Mouse (Mus musculus) embryonic stem cell, embryonic (primary cell): Measurements from ENCODE around the gene Arhgef17.

ENCODE experiments used
- CTCF ChIA-PET, 4 experiments: fragments of 300-600 bp in 2 of 4; fragments of 350-600 bp in 2 of 4; sonication (Branson Sonifier 250); formaldehyde crosslinking; loops; one replicate each; lab custom pipeline; 2022; ENCODE audit warnings: inconsistent platforms in 2 of 4; lab: Charles Lee
- POLR2A ChIA-PET, 4 experiments: fragments of 300-600 bp in 2 of 4; fragments of 350-600 bp in 2 of 4; sonication (Branson Sonifier 250); formaldehyde crosslinking; loops; one replicate each; lab custom pipeline; 2022; ENCODE audit warnings: antibody characterized with exemption in 4 of 4, inconsistent platforms in 1 of 4; lab: Charles Lee

The Arhgef17 gene

DNA sequence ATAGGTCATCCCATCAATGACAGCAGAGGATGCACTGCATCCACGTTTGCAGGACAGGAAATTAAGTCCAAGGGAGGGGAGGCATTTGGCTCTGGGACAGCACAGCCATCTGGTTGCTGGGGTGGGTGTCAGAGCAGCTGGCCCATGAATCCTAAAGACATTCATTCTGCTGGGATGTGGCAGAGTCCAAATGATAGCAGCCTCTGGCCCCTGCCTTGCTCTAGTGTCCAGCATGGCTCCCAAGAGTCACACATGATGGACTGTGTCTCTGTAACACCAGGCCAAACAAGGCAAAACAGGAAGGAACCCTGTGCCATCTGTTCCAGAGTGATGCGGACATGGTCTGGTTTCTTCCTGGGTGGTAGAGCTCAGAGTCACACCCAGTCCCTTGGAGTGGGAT is 20.0 kb upstream of the Arhgef17 start:
- ChIA-PET CTCF (interaction anchor here in 1 of 4 experiments (1.4 to 2.1 kb wide), 2 partner anchors 10 to 13 kb away, joined by 3 to 8 read pairs; no protein-coding TSS in a partner anchor), POLR2A (no interaction called here)

DNA sequence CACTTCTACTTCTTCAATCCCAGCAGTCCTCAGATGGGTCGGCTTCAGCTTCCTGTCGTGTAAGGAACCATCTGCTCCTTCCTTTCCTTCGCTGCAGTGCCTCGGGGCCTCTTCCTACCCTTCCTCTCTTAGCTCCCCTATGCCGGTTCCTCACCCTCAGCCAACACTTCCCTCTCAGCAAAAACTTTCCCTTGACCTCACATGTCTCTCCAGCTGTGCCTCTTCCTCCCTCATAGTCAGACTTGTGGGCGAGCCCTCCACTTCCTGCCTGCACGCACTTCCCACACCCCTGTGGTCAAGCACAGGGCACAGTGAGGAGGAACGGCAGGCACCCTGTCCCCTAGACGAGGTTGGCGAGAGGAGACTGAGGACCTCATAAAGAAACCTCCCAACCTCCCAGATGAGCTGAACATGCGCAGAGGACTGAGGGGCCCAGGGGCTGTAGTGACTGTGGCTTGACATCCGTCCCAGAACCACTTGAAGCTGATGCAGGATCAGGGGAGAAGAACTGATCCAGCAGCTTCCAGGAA is 18.6 kb upstream of the Arhgef17 start:
- POLR2A ChIA-PET = interaction anchor here in 2 of 4 experiments (0.7 to 1.0 kb wide), 2 partner anchors 8 to 71 kb away, joined by 3 read pairs; no protein-coding TSS in a partner anchor
- CTCF ChIA-PET = interaction anchor here in 2 of 4 experiments (0.7 to 1.7 kb wide), 5 partner anchors 8 to 57 kb away, joined by 3 to 5 read pairs (median 3); no protein-coding TSS in a partner anchor

GRCm38 (mm10) chr7:100950031-100950430 is 18.1 kb upstream of the Arhgef17 start:
- ChIA-PET CTCF (interaction anchor here in 3 of 4 experiments (0.7 to 1.7 kb wide), 5 partner anchors 8 to 102 kb away, joined by 3 to 4 read pairs (median 3); no protein-coding TSS in a partner anchor), POLR2A (interaction anchor here in 1 of 4 experiments (1.0 kb wide), 1 partner anchor 8 kb away, joined by 3 read pairs; no protein-coding TSS in a partner anchor)

GRCm38 (mm10) chr7:100944738-100945137 is 12.8 kb upstream of the Arhgef17 start:
- ChIA-PET POLR2A (interaction anchor here (0.6 to 4.7 kb wide), 26 partner anchors 9 to 449 kb away, joined by 3 to 34 read pairs (median 5); partner anchors contain the start of genes Arhgef17 (in 2 of the 4) and Fam168a (in 1 of the 4)), CTCF (interaction anchor here (0.6 to 4.5 kb wide), 18 partner anchors 14 to 668 kb away, joined by 3 to 27 read pairs (median 4); partner anchors contain the start of gene P2ry6 (in 1 of the 4))

DNA sequence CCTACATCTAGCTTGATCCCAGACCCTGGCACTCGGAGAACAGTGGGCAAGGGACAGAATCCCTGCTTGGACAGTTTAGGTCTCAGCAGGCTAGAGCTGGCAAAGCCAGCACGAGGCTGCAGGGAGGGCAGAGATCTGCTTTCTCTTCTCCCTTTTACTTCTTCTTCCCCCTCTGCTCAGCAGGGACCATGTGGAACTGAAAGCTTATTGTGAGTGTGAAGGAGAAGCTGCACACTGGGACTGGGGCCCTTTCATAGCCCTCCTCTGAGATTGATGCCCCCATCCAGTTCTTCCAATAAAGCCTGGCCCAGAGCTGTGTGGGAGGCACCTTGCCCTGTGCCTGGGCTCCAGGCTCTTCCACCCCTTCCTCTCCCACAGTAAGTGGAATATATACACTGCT is 12.4 kb upstream of the Arhgef17 start:
- CTCF ChIA-PET = interaction anchor here (0.5 to 4.5 kb wide), 28 partner anchors 9 to 513 kb away, joined by 3 to 27 read pairs (median 4); partner anchors contain the start of gene P2ry6 (in 1 of the 4)
- POLR2A ChIA-PET = interaction anchor here (0.6 to 4.7 kb wide), 28 partner anchors 9 to 450 kb away, joined by 3 to 34 read pairs (median 4); partner anchors contain the start of genes Arhgef17 (in 2 of the 4), Relt (in 2 of the 4) and Fam168a (in 1 of the 4)

DNA sequence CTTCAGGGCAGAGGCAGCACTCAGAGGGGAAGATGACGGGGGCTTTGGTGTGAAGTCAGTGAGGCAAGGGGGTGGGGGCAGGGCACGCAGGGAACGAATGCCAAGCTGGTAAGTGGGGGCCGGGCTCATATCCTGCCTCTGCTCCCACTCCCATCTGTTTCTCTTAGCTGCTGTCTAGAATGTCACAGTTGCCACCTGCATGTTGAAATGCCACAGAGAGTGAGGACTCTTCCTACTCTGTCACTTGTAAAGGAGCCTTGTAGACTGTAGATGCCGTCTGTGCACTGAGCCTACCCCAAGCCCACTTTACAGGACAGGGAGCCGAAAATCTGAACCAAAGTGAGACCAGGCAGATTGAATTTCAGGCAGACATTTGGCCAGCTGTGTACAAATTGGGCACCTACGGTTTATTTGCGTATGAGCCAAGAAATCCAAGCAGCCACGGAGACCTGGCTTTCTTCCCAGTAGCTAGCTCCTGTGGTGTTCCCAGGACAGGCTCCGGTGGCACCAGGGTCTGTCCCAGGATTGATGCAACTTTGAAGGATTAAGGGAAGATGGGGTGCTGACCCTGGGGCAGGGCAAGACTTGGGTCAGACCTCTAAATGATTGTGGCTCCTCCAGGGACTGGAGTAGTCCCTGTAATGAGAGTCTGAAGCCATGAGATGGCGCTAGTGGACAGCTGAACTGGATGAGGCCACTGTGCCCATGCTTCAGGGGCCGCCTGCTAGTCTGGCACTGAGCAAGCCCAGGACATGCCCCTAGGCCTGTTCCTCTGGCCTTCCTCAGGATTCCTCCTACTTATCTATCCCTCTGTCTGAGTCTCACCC is 11.1 kb upstream of the Arhgef17 start:
- ChIA-PET CTCF (interaction anchor here (0.5 to 4.5 kb wide), 24 partner anchors 8 to 1300 kb away, joined by 3 to 27 read pairs (median 4); partner anchors contain the start of gene Arhgef17 (in 1 of the 4)), POLR2A (interaction anchor here (0.9 to 4.7 kb wide), 20 partner anchors 8 to 258 kb away, joined by 3 to 34 read pairs (median 5); partner anchors contain the start of genes Arhgef17 (in 2 of the 4) and Fam168a (in 1 of the 4))

GRCm38 (mm10) chr7:100941169-100941568 is 9.3 kb upstream of the Arhgef17 start:
- ChIA-PET CTCF (interaction anchor here (0.5 to 4.5 kb wide), 25 partner anchors 9 to 1272 kb away, joined by 3 to 27 read pairs (median 3); no protein-coding TSS in a partner anchor), POLR2A (interaction anchor here in 3 of 4 experiments (0.6 to 1.9 kb wide), 8 partner anchors 9 to 941 kb away, joined by 3 to 17 read pairs (median 4); partner anchors contain the start of gene Arhgef17 (in 2 of the 3))

DNA sequence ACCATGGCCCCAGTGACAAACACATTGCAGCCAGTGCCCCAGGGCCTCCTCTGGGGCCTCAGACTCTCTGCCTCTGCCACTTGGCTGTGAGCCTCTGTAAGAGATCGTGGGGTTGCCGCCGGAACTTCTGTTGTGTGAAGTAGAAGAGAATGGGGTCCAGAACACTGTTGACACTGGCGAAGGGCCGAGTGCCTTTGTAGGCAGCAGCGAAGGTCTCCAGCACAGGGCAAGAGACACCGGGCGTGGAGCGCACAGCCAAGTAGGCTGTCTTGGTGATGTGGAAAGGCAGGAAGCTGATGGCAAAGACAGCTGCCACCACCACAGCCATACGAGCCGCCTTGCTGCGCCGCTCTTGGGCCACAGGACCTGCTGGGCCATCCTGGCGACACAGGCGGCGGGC is 6.2 kb upstream of the Arhgef17 start:
- POLR2A ChIA-PET = interaction anchor here in 3 of 4 experiments (0.5 to 1.7 kb wide), 5 partner anchors 22 to 96 kb away, joined by 3 to 5 read pairs (median 4); no protein-coding TSS in a partner anchor
- CTCF ChIA-PET = interaction anchor here in 2 of 4 experiments (0.6 to 1.6 kb wide), 7 partner anchors 13 to 364 kb away, joined by 3 to 6 read pairs (median 3); partner anchors contain the start of gene Atg16l2 (in 1 of the 2)

GRCm38 (mm10) chr7:100937481-100937880 is 5.6 kb upstream of the Arhgef17 start:
- ChIA-PET CTCF (interaction anchor here in 3 of 4 experiments (0.7 to 1.3 kb wide), 4 partner anchors 12 to 49 kb away, joined by 3 to 6 read pairs (median 4); no protein-coding TSS in a partner anchor), POLR2A (interaction anchor here (0.6 to 1.7 kb wide), 8 partner anchors 23 to 369 kb away, joined by 3 to 8 read pairs (median 4); no protein-coding TSS in a partner anchor)

GRCm38 (mm10) chr7:100933520-100933919 is 1.6 kb upstream of the Arhgef17 start:
- ChIA-PET CTCF (interaction anchor here in 2 of 4 experiments (0.6 to 5.4 kb wide), 4 partner anchors 9 to 51 kb away, joined by 3 to 39 read pairs (median 4); no protein-coding TSS in a partner anchor), POLR2A (interaction anchor here in 2 of 4 experiments (1.0 to 4.1 kb wide), 6 partner anchors 9 to 118 kb away, joined by 3 to 32 read pairs (median 4); no protein-coding TSS in a partner anchor)

DNA sequence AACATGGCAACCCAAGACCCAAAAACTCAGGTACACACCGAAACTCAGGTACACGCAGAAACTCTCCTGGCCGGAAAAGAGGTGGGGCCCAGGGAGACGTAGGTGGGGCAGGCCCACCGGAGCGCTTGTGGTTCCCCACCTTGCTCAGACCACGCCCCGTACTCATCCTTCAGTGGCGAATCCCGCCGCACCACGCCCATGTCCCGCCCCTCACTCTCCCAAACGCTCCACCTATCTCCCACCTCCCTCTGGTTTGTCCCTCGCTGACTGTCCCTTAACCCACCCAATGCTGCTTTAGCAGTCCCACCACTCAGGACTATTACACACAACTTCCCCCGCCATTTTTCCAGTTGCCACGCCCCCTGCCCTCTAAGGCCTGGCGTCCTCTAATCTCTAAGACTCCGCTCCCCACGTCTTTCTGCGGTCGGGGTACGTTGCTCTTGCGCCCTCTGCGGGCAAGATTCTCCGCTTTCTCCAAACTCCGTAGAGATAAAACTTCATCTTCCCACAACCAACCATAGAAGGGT is 637 bp upstream of the Arhgef17 start:
- ChIA-PET POLR2A (interaction anchor here in 3 of 4 experiments (0.6 to 4.1 kb wide), 35 partner anchors 8 to 437 kb away, joined by 3 to 44 read pairs (median 4); partner anchors contain the start of genes Relt (in 3 of the 3) and Fam168a (in 1 of the 3)), CTCF (interaction anchor here in 3 of 4 experiments (0.8 to 5.4 kb wide), 9 partner anchors 9 to 363 kb away, joined by 3 to 39 read pairs (median 5); no protein-coding TSS in a partner anchor)

DNA sequence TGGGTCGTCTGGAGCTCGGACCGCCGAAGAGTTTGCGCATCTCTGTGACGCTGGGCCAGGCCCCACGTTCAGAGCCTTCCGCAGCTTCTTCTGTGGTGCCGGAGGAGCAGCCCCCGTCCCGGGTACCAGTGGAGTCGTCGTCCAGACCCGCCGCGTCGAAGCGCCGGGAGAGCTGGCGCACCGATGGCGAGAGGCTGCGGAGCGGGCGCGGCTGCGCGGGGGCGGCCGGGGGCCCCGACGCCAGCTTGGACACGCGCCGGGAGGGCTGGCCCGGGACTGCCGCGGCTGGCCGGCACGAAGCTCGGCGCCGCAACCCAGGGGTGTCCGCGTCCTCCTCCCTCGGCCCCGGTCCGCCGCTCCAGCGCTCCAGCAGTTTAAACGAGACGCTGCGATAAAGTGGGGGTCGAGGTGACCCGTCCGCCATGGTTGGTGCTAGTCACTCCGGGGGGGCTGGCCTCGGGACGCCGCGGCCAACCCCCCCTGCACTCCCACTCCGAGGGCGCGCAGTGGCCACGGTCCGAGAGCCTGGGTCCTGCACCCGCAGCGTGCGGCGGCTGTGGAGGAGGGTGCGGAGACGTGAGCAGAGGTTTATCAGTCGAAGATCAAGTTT is 486 bp downstream of the Arhgef17 start:
- CTCF ChIA-PET = interaction anchor here (0.6 to 5.4 kb wide), 14 partner anchors 11 to 1467 kb away, joined by 3 to 39 read pairs (median 4); no protein-coding TSS in a partner anchor
- POLR2A ChIA-PET = interaction anchor here (0.5 to 4.1 kb wide), 57 partner anchors 8 to 1073 kb away, joined by 3 to 44 read pairs (median 4); partner anchors contain the start of genes Relt (in 3 of the 4), Atg16l2 (in 1 of the 4) and Fam168a (in 1 of the 4)

DNA sequence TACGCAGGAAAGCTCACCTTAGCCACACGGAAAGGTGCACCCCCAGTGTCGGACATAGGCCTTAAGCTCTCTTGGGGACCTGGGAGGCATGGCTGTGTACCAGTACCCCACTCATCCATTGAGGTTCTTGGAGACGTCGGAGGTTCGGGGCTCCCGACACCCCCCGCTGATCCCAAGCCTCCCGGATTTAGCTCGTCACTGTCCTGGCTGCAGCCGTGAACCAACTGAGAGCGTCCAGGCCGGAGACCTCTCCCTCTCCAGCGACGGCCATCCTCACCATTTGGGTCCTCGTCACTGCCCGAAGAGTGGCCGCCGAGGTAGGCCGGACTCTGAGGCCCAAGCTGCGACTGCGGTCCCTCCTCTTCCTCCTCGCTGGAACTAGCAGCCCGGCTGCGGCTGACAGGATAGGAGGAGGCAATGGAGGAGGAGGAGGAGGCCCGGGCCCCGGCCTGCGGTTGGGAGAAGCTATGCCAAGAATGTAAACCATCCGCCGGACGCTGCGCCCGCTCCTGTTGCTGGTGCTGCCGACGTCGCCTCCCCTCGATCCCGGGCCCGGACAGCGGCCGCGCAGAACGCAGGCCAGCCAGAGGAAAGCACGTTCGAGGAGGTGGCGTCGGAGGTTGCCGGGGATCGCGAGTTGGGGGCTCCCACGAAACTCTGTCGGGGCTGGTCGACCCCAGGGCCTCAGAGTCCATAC is 1.1 kb downstream of the Arhgef17 start:
- POLR2A ChIA-PET = interaction anchor here (0.7 to 4.1 kb wide), 40 partner anchors 8 to 435 kb away, joined by 3 to 44 read pairs (median 4); partner anchors contain the start of genes Relt (in 2 of the 4), Atg16l2 (in 1 of the 4) and Fam168a (in 1 of the 4)
- CTCF ChIA-PET = interaction anchor here in 3 of 4 experiments (0.8 to 5.4 kb wide), 8 partner anchors 12 to 178 kb away, joined by 3 to 39 read pairs (median 8); no protein-coding TSS in a partner anchor

DNA sequence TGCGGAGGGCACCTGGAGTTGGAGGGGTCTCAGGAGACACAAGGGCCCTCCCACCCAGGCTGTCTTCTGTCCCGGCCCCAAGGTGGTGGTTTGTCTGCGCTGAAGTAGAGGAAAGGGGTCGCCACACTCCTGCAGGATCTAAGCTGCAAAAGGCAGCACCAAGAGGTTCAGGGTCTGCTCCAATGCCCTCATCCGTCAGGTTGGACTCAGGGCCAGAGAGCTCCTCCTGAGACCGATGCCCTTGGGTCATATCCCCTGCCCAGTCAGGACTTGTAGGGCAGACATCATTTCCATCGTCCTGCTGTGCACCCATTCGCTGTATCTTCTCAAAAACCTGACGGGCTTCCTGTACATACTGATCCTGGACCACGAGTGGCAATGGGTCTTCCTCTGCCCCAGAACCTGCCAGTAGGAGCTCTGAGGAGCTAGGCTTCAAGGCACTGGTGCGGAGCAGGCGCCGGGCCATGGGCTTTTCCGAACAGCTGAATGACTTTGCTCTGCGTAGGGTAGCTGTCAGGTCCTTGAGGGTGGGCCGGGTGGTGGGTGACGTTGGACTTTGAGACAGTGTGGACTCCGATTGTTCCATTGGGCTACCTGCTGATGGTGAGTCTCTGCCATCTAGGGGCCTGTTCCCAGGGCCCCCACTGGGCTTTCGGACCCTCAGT is 2.1 kb downstream of the Arhgef17 start:
- CTCF ChIA-PET = interaction anchor here in 1 of 4 experiments (5.4 kb wide), 1 partner anchor 22 kb away, joined by 39 read pairs; no protein-coding TSS in a partner anchor
- POLR2A ChIA-PET = interaction anchor here in 3 of 4 experiments (0.8 to 4.1 kb wide), 17 partner anchors 7 to 245 kb away, joined by 3 to 44 read pairs (median 8); partner anchors contain the start of gene Relt (in 1 of the 3)

- CTCF ChIA-PET = interaction anchor here in 1 of 4 experiments (1.0 to 3.3 kb wide), 3 partner anchors 11 to 133 kb away, joined by 3 to 16 read pairs (median 4); no protein-coding TSS in a partner anchor
- POLR2A ChIA-PET = no interaction called here
Observed at GRCm38 (mm10) chr7:100928456-100928855, 3.5 kb downstream of the Arhgef17 start.
